Mouse (Mus musculus) macrophage (primary cell): ENCODE data around the gene Recql. TPM values are rescaled to one million over a fixed set of nuclear protein-coding genes. Genes with fewer than 3 reads are reported as not detected.
"Not testable (repeated sequence)": the region's sequence is repeated elsewhere in the genome, so short reads cannot be mapped to it uniquely, and the experiment has no call there.

Experiments used
- H3K27ac ChIP-seq: fragments of 350-480 bp; formaldehyde crosslinking; 2 replicates; pipeline ENCODE4 v1.9.0; 2021
- H3K36me3 ChIP-seq: fragments of 350-480 bp; formaldehyde crosslinking; 2 replicates; pipeline ENCODE4 v1.9.0; 2021; ENCODE audit errors: inconsistent target
- H3K4me3 ChIP-seq: fragments of 350-480 bp; formaldehyde crosslinking; 2 replicates; pipeline ENCODE4 v1.9.0; 2021; ENCODE audit errors: inconsistent target
- H3K79me2 ChIP-seq: fragments of 350-480 bp; formaldehyde crosslinking; 2 replicates; pipeline ENCODE4 v1.9.0; 2021; ENCODE audit errors: inconsistent target
- WGBS: methylation state at CpG from one replicate; pipeline ENCODE4 v1.1.7; 2026; ENCODE audit warnings: inconsistent platforms; ENCODE audit not compliant: missing documents; 5-methylcytosine and 5-hydroxymethylcytosine counted together
- polyA plus RNA-seq: library from polyadenylated mRNA; stranded (reverse); fragments of 250-400 nt; gene quantifications from 3 replicates; pipeline ENCODE4 v1.2.4, GENCODE M21; 2018; ENCODE audit warnings: inconsistent platforms

The Recql gene
- polyA plus RNA-seq, 1 experiment from 2014 or later: 14.7 TPM

DNA sequence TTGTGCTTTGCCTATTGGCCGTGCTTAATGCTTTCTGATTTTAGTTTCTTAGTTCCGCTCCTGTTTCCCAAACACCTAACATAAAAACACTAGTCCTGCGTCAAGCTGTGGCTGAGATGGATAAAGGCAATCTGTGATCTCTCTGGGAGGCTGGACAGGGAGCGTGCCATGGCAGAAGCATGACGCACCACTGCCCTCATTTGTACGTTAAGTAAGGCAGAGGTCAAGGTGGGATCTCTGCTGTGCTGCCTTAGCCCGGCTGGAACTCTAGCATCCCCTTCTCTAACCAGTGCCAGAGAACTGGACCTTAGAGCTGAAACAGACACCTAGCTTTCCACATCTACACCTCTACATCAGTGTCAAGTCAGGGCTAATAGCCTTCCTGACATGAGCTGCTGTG is 5.3 kb downstream of the Recql start:
- WGBS: 96% methylated on average over 7 of the region's 7 CpGs
- Histone ChIP-seq H3K4me3 (no peak overlapping the region), H3K79me2 (peaks cover 52% of the 10 kb centered on the region), H3K27ac (no peak overlapping the region), H3K36me3 (peaks cover 2% of the 10 kb centered on the region)

DNA sequence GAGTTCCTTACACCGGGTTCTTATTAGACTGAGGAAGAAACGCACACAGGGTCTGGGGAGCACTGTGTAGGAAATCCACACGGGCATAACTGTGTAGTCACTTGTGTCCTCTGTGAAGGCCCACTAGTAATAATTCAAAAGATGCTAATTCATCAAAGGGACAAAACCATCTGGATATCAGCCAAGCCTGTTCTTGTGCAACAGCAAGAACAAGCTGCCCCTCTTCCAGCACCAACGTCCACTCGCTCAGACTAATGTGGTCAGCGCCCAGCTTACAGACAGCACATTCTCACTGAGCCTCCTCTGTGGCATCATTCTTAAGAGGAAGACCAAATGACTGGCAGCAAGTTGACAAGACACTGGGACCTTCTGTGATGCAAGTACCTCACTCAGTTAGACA is 6.9 kb downstream of the Recql start:
- Histone ChIP-seq H3K4me3 (no peak overlapping the region), H3K79me2 (peaks cover 38% of the 10 kb centered on the region), H3K27ac (no peak overlapping the region), H3K36me3 (peaks cover 16% of the 10 kb centered on the region)
- WGBS: 71% methylated on average over 6 of the region's 6 CpGs

GRCm38 (mm10) chr6:142378576-142379330 is 8.1 kb downstream of the Recql start:
- H3K79me2 ChIP-seq: peaks cover 26% of the 10 kb centered on the region
- WGBS: 98% methylated on average over 8 of the region's 8 CpGs
- H3K4me3 ChIP-seq: no peak overlapping the region
- H3K27ac ChIP-seq: no peak overlapping the region
- peaks cover 28% of the 10 kb centered on the region for H3K36me3 ChIP-seq

- no peak overlapping the region for H3K27ac ChIP-seq
- 80% methylated on average over 1 of the region's 1 CpGs for WGBS
- H3K36me3 ChIP-seq: peaks cover 42% of the 10 kb centered on the region
- H3K4me3 ChIP-seq: no peak overlapping the region
- peaks cover 12% of the 10 kb centered on the region; the same call in 1 of the 2 replicates for H3K79me2 ChIP-seq
These were observed 9.8 kb downstream of the Recql start for GRCm38 (mm10) chr6:142377081-142377480.

GRCm38 (mm10) chr6:142369568-142369967 is 17.3 kb downstream of the Recql start:
- Histone ChIP-seq H3K27ac (no peak overlapping the region), H3K4me3 (no peak overlapping the region), H3K79me2 (no peaks in the 10 kb centered on the region), H3K36me3 (peaks cover 84% of the 10 kb centered on the region)
- whole genome bisulfite sequencing: 96% methylated on average over 3 of the region's 3 CpGs

DNA sequence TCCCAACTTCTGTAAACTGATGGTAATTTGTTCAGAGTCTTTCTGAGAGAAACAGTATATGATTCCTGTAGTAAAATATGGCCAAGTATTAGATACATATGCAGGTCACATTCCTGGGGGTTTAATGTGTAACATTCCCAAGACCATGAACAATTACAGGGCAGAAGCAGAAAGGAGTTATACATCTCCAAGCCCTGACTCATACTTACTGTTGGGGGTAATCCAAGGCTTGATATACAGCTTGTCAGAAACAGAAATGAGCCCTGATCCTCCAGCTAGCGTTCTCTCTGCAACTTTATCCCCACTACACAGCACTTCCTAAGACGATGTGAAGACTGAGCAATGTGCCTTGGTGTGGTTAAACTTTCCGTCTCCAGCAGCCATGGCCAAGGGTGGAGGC is 19.3 kb downstream of the Recql start:
- Histone ChIP-seq H3K4me3 (no peak overlapping the region), H3K36me3 (peaks cover 79% of the 10 kb centered on the region), H3K27ac (no peak overlapping the region), H3K79me2 (no peaks in the 10 kb centered on the region)
- WGBS: 92% methylated on average over 3 of the region's 3 CpGs

DNA sequence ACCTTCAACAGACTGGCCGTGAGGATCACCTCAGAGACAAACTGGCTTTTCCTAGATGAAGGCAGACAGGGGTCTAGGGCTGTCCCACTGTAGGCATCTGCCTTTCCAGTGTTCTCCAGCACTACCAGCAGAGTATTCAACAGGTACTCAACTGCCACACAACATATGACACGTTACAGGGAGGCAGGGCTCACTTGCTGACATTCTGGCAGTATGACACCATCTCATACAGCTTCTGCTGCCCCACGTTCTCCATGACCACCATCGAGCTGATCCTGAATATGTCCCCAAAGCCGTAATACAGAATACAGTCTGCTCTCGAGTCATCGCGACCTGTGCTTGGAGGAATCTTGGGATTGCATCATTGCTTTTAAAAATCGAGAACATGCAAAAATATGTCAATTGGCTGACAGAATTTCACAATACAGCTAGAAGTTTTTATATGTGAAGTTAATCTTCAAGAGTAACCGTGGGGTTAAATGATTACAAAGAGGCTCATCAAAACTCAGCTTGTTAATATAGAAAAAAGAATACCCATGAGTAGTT is 20.3 kb downstream of the Recql start:
- Histone ChIP-seq H3K79me2 (no peaks in the 10 kb centered on the region), H3K4me3 (no peak overlapping the region), H3K36me3 (peaks cover 79% of the 10 kb centered on the region), H3K27ac (no peak overlapping the region)
- WGBS: 91% methylated on average over 10 of the region's 10 CpGs

DNA sequence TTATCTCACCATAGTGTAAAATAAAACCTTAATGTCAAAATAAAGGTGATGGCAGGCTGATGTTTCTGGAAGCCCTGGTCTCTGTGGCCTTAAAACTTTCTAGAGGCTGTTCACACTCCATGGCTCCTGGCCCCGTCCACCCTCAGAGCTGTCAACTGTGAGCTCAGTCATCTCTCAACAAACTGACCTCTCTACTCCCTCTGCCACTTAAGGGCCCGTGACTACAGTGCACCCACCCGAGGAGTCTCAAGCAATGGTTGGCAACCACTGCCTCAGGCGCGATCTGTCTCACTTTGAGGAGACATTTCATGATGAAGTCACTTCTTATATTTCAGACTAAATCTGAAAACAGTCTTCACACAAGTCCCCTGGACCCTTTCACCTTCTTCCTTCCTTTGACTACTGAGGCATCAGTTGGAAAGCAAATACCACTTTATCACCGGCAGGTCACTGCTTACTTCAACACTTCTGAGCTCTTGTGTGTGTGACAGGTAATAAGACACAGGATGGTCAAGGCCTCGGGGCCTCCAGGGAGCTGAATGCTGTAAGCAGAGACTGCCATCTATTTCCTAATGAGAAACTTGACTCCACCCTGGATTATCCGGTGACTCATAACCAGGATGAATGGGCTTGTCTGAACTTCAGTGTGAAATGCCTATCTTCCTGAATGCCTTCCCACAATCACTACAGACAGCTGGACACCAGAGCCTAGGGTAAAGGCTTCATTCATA is 21.0 kb downstream of the Recql start:
- Histone ChIP-seq H3K4me3 (no peak overlapping the region), H3K36me3 (peaks cover 83% of the 10 kb centered on the region), H3K27ac (no peak overlapping the region), H3K79me2 (no peaks in the 10 kb centered on the region)
- WGBS: 91% methylated on average over 8 of the region's 8 CpGs

GRCm38 (mm10) chr6:142363019-142363576 is 23.8 kb downstream of the Recql start:
- H3K4me3 ChIP-seq: no peak overlapping the region
- H3K79me2 ChIP-seq: no peaks in the 10 kb centered on the region
- peaks cover 85% of the 10 kb centered on the region for H3K36me3 ChIP-seq
- no peak overlapping the region for H3K27ac ChIP-seq
- WGBS: 79% methylated on average over 9 of the region's 9 CpGs

DNA sequence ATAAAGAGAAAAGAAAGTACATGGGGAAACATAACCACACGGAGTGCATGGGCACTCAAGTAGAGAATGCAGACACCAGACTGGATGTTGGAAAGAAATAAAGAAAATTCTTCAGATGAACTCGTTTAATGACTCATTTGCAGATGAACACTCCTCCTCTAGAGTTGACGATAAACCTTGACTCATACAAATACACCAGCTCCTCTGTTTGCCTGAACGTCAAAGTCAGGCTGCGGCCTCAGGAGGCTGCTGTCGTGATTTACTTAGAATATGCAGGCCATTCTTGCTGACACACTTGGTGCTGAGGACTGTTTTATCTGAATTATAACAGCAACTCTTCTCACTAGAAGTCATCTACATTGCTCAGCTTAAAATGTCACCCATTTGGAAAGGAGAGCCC is 24.9 kb downstream of the Recql start:
- Histone ChIP-seq H3K27ac (no peak overlapping the region), H3K36me3 (peaks cover 85% of the 10 kb centered on the region), H3K4me3 (no peak overlapping the region), H3K79me2 (no peaks in the 10 kb centered on the region)
- WGBS: 92% methylated on average over 6 of the region's 6 CpGs

- H3K79me2 ChIP-seq: no peaks in the 10 kb centered on the region
- peaks cover 76% of the 10 kb centered on the region for H3K36me3 ChIP-seq
- no peak overlapping the region for H3K4me3 ChIP-seq
- 91% methylated on average over 7 of the region's 7 CpGs for WGBS
- no peak overlapping the region for H3K27ac ChIP-seq
These were observed 29.8 kb downstream of the Recql start for GRCm38 (mm10) chr6:142357106-142357505.

- 94% methylated on average over 3 of the region's 3 CpGs for WGBS
- H3K79me2 ChIP-seq, H3K27ac ChIP-seq, H3K4me3 ChIP-seq: not testable (repeated sequence)
- peaks cover 59% of the 10 kb centered on the region for H3K36me3 ChIP-seq
These were observed 34.8 kb downstream of the Recql start for GRCm38 (mm10) chr6:142352099-142352498.

DNA sequence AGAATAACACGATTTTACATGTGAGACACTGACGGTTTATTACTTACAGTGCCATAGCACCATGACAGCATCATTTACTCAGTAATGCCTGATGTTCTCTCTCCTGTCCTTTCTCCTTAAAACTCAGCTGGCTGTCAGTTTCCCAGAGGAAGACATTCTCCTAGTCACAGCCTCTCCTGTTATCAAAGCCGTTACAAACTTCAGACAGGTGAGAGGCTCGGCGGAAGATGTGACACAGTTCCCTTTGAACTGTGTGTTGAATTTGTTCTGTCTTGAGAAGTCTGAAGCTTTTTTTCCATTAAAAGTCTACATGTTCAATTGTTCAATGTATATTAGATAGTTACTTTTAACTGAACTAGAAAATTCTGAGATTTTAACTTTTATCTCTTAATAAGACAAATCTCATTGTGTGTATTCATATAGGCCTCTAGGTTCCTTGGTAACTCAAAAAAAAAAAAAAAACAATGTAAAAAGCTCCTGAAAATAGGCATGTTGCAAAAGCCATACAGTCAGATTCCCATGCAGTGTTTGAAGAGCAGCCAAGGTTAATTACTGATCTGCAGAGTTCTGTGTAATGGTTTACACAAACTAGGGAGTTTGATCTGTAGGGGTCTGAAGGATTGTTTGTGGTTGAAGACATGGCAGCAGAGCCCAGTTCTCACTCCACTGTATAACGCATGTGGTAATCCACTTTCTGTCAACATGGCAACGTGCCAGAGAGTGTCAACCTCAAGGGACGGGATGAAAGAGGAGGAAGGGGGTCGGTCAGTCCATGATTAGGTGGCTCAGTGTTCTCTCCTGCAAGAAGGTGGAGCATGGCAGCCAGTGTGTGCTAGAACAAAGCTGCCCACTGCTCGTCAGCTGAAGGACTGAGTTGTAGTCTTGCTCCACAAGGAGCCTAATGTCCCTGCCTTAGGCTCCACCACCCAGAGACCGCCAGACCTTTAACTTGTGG is 39.2 kb downstream of the Recql start:
- 84% methylated on average over 11 of the region's 11 CpGs for WGBS
- H3K4me3 ChIP-seq: no peak overlapping the region
- peaks cover 4% of the 10 kb centered on the region; the same call in 1 of the 2 replicates for H3K79me2 ChIP-seq
- H3K36me3 ChIP-seq: peaks cover 32% of the 10 kb centered on the region
- H3K27ac ChIP-seq: no peak overlapping the region
